Mouse (Mus musculus): ENCODE measurements around the gene Adamts20. TPM values are rescaled to one million over a fixed set of nuclear protein-coding genes. Genes with fewer than 3 reads are reported as not detected.

The Adamts20 gene
- total and polyA plus RNA-seq, 3 experiments: 2.1 to 3.6 TPM; not detected in 1

GRCm38 (mm10) chr15:94254861-94255516 is 210.2 kb downstream of the Adamts20 start:
- no peak overlapping the region for H3K4me3 ChIP-seq (ENCODE audit: control insufficient read depth in 1 of 2, insufficient read depth in 1 of 2, low read depth in 2 of 2, low read length in 2 of 2)
- no peaks in the 10 kb centered on the region for H3K4me1 ChIP-seq (ENCODE audit: control insufficient read depth in 1 of 2, insufficient read depth in 2 of 2, low read length in 2 of 2)
- H3K9ac ChIP-seq (ENCODE audit: control insufficient read depth, low read depth, low read length, poor library complexity, severe bottlenecking): no peak overlapping the region
- H3K27ac ChIP-seq (ENCODE audit: control insufficient read depth, low read depth, low read length): no peak overlapping the region
- H3K79me2 ChIP-seq (ENCODE audit: control insufficient read depth, insufficient read depth, low read length, poor library complexity): no peaks in the 10 kb centered on the region
- 0 out of 4 replicates have a peak, but pooled peaks cover 0 to 1% of the 10 kb centered on the region in 2 experiments for H3K27me3 ChIP-seq (ENCODE audit: control insufficient read depth in 1 of 2, insufficient read depth in 2 of 2, low read length in 2 of 2)
- DNase-seq (ENCODE audit: low read depth, low spot score): no peak
- H3K36me3 ChIP-seq (ENCODE audit: control insufficient read depth in 1 of 2, insufficient read depth in 2 of 2, low read length in 2 of 2): no peaks in the 10 kb centered on the region
- H3K9me3 ChIP-seq (replicated peaks; ENCODE audit: insufficient read depth, low read length): no peaks in the 10 kb centered on the region
- TF ChIP-seq MXI1 (IDR thresholded peaks at IDR 0.05; ENCODE audit: low read depth, low read length) (no peak), USF1 (IDR thresholded peaks at IDR 0.05; ENCODE audit: low read depth, low read length) (no peak), MEF2A (IDR thresholded peaks at IDR 0.05; ENCODE audit: extremely low read depth, insufficient replicate concordance, low read depth, low read length, poor library complexity, severe bottlenecking) (no peak), GATA1 (IDR thresholded peaks at IDR 0.05; ENCODE audit: low read depth, low read length) (no peak), MYC (IDR thresholded peaks at IDR 0.05; ENCODE audit: low read depth, low read length) (no peak), NRF1 (IDR thresholded peaks at IDR 0.05; ENCODE audit: insufficient read depth, low read depth, low read length, poor library complexity, severe bottlenecking) (no peak), NELFE (IDR thresholded peaks at IDR 0.05; ENCODE audit: low read depth, low read length) (no peak), RAD21 (IDR thresholded peaks at IDR 0.05; ENCODE audit: low read depth, low read length) (no peak)

GRCm38 (mm10) chr15:94254091-94254860 is 210.9 kb downstream of the Adamts20 start:
- H3K4me3 ChIP-seq (ENCODE audit: control insufficient read depth in 1 of 2, insufficient read depth in 1 of 2, low read depth in 2 of 2, low read length in 2 of 2): no peak overlapping the region
- TF ChIP-seq JUND (IDR thresholded peaks at IDR 0.05; ENCODE audit: low read depth, low read length) (no peak), NELFE (IDR thresholded peaks at IDR 0.05; ENCODE audit: low read depth, low read length) (no peak), NRF1 (IDR thresholded peaks at IDR 0.05; ENCODE audit: insufficient read depth, low read depth, low read length, poor library complexity, severe bottlenecking) (no peak), RCOR1 (IDR thresholded peaks at IDR 0.05; ENCODE audit: low read depth, low read length) (no peak), BHLHE40 (IDR thresholded peaks at IDR 0.05; ENCODE audit: borderline replicate concordance, low read depth, low read length) (no peak), KAT2A (conservative IDR thresholded peaks at IDR 0.05; ENCODE audit: low read depth, low read length) (no peak), ZMIZ1 (IDR thresholded peaks at IDR 0.05; ENCODE audit: low read depth, low read length) (no peak), RAD21 (IDR thresholded peaks at IDR 0.05; ENCODE audit: low read depth, low read length) (no peak), USF1 (IDR thresholded peaks at IDR 0.05; ENCODE audit: low read depth, low read length) (no peak), USF2 (IDR thresholded peaks at IDR 0.05; ENCODE audit: borderline replicate concordance in 1 of 2, insufficient read depth in 1 of 2, low read depth in 1 of 2, low read length in 2 of 2) (no peak), SMC3 (IDR thresholded peaks at IDR 0.05; ENCODE audit: low read depth, low read length) (no peak), E2F4 (IDR thresholded peaks at IDR 0.05; ENCODE audit: borderline replicate concordance, low read depth, low read length) (no peak), MEF2A (IDR thresholded peaks at IDR 0.05; ENCODE audit: extremely low read depth, insufficient replicate concordance, low read depth, low read length, poor library complexity, severe bottlenecking) (no peak), ETS1 (IDR thresholded peaks at IDR 0.05; ENCODE audit: low read depth, low read length) (no peak), POLR2AphosphoS2 (IDR thresholded peaks at IDR 0.05; ENCODE audit: low read length) (no peak), EP300 (IDR thresholded peaks at IDR 0.05; ENCODE audit: low read depth in 1 of 2, low read length in 2 of 2) (no peak)

More at GRCm38 (mm10) chr15:94254091-94254860, 210.9 kb downstream of the Adamts20 start:
- Histone ChIP-seq H3K9me3 (replicated peaks; ENCODE audit: insufficient read depth, low read length) (no peaks in the 10 kb centered on the region), H3K9ac (ENCODE audit: control insufficient read depth, low read depth, low read length, poor library complexity, severe bottlenecking) (no peak overlapping the region), H3K79me2 (ENCODE audit: control insufficient read depth, insufficient read depth, low read length, poor library complexity) (no peaks in the 10 kb centered on the region), H3K4me1 (ENCODE audit: control insufficient read depth in 1 of 2, insufficient read depth in 2 of 2, low read length in 2 of 2) (no peaks in the 10 kb centered on the region), H3K27me3 (ENCODE audit: control insufficient read depth in 1 of 2, insufficient read depth in 2 of 2, low read length in 2 of 2) (0 out of 4 replicates have a peak, but pooled peaks cover 0 to 1% of the 10 kb centered on the region in 2 experiments), H3K36me3 (ENCODE audit: control insufficient read depth in 1 of 2, insufficient read depth in 2 of 2, low read length in 2 of 2) (no peaks in the 10 kb centered on the region), H3K27ac (ENCODE audit: control insufficient read depth, low read depth, low read length) (no peak overlapping the region)
- DNase-seq (ENCODE audit: low read depth, low spot score): no peak

All from MEL (cell line).